Mouse (Mus musculus) midbrain, embryonic 12.5 days (tissue): ENCODE measurements around the gene Grik4. TPM values are rescaled to one million over a fixed set of nuclear protein-coding genes. Genes with fewer than 3 reads are reported as not detected.
A peak's percentile ranks its signal among the peaks of the same experiment; 100 is the strongest.

Experiments used
- ATAC-seq: fragments of 200-750 bp; cut with Nextera tagmentation; 2 replicates; pipeline ENCODE4 v1.8.0; 2017; ENCODE audit warnings: low read depth, moderate TSS enrichment, moderate library complexity; ENCODE audit not compliant: low FRiP score
- H3K27ac ChIP-seq: fragments of 300-500 bp; sonication (generic); replicated peaks from 2 replicates; pipeline ENCODE4 v1.5.1; 2016; ENCODE audit warnings: mild to moderate bottlenecking
- H3K27me3 ChIP-seq: fragments of 300-500 bp; sonication (generic); 2 replicates; pipeline ENCODE4 v1.6.1; 2016; ENCODE audit warnings: mild to moderate bottlenecking
- H3K36me3 ChIP-seq: fragments of 300-500 bp; sonication (generic); 2 replicates; pipeline ENCODE4 v1.6.1; 2016
- H3K4me1 ChIP-seq: fragments of 300-500 bp; sonication (generic); 2 replicates; pipeline ENCODE4 v1.6.1; 2016
- H3K4me2 ChIP-seq: fragments of 300-500 bp; sonication (generic); replicated peaks from 2 replicates; pipeline ENCODE4 v1.6.1; 2016; ENCODE audit warnings: mild to moderate bottlenecking, moderate library complexity
- H3K4me3 ChIP-seq: fragments of 300-500 bp; sonication (generic); 2 replicates; pipeline ENCODE4 v1.5.1; 2016; ENCODE audit warnings: mild to moderate bottlenecking
- H3K9ac ChIP-seq: fragments of 300-500 bp; sonication (generic); replicated peaks from 2 replicates; pipeline ENCODE4 v1.6.1; 2016; ENCODE audit warnings: mild to moderate bottlenecking, moderate library complexity
- H3K9me3 ChIP-seq: fragments of 300-500 bp; sonication (generic); 2 replicates; pipeline ENCODE4 v1.6.1; 2016; ENCODE audit warnings: mild to moderate bottlenecking
- WGBS: fragments of 180-500 bp; shearing (Covaris S2); methylation state at CpG from one replicate; pipeline ENCODE4 v1.1.7; 2016; 5-methylcytosine and 5-hydroxymethylcytosine counted together
- polyA plus RNA-seq: library from polyadenylated mRNA; unstranded; fragments of >200 nt; fragmentation: Nextera tagmentation; extraction: Ambion mirVana; gene quantifications from 2 replicates; pipeline ENCODE4 v1.2.1, GENCODE M21; 2016

Grik4 gene
- polyA plus RNA-seq, 1 experiment from 2014 or later: 3.6 TPM

DNA sequence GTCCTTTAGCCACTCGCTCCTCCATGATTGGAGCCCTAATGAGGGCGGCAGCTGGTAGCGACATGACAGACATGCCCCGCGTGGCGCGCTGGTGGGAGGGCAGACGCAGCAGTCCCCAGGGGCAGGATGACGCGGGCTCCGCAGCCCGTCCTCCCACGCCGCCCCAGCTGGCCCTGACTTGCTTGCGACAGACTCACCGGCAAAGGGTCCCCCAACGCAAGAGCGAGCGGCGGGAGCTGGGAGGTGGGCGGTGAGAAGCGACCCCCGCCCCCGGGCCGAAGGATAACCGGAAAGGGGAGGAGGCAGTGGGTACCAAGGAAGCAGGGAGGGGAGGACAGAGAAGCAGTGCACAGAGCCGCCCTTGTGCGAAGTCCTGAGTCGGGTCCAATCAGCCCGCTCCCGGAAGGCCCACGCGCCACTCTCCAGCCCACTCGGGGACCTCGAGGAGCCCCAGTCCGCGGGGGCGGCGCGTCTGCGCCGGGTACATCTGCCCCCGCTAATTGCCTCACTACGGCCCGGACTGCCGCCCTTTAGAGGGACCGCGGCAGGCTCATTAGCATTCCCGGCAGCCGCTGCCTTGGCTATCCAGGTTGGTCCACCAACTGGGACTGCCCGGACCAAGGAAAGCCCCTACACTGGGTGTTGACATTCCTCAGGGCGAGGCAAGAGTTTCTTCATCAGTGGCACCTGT, 46.8 kb downstream of the Grik4 start:
- H3K9ac ChIP-seq: peak overlapping the region; percentile 67
- peak; percentile 84 for ATAC-seq
- peaks cover 62% of the 10 kb centered on the region for H3K27me3 ChIP-seq
- H3K4me2 ChIP-seq: peak overlapping the region; percentile 97
- H3K4me3 ChIP-seq: peak overlapping the region; percentile 53
- H3K9me3 ChIP-seq: no peaks in the 10 kb centered on the region
- no peaks in the 10 kb centered on the region for H3K36me3 ChIP-seq
- peaks cover 31% of the 10 kb centered on the region for H3K4me1 ChIP-seq
- 0% methylated on average over 52 of the region's 52 CpGs for WGBS
- peak overlapping the region; percentile 87 for H3K27ac ChIP-seq

DNA sequence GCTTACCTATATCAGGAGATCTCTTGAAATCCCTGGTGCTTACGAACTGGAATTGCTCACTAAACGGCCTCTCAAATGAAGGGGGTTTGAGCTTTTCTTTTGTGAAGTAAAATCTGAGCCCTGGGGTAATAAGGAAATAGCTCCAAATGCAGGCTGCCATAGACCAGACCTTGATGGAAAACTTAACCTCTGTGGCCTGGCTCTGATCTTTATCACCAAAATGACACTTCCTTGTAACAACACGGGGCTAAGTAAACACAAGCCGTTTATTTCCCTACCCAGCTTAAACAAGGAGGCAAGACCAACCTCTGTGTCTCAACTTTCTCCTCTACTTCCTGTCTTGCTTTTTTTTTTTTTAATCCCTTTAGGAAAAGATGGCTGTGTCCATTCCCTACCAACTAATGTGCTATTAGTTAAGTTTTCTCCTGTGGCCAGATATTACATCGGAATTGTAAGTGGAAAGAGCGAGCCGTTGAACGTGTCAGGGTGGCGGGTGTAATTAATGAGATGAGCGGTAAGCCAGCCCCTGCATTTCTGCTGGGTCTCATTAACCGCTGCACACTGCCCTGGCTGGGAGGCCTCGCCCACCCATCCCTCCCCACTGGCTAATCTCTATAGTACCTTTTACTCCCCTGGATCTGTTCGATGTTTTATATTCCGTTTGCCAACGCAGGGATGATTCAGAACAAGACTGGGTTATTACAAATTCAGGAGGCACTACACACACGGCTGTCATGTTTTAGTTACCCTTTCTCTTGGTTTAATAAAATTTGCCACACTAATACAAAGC, 47.7 kb downstream of the Grik4 start:
- WGBS: 6% methylated on average over 16 of the region's 16 CpGs
- ATAC-seq: peak; percentile 29; the same call in 1 of the 2 replicates
- Histone ChIP-seq H3K4me2 (peak overlapping the region; percentile 97), H3K27me3 (peaks cover 57% of the 10 kb centered on the region), H3K9me3 (no peaks in the 10 kb centered on the region), H3K4me3 (peak overlapping the region; percentile 53), H3K36me3 (no peaks in the 10 kb centered on the region), H3K9ac (no peak overlapping the region), H3K27ac (peak overlapping the region; percentile 87), H3K4me1 (peaks cover 28% of the 10 kb centered on the region)

DNA sequence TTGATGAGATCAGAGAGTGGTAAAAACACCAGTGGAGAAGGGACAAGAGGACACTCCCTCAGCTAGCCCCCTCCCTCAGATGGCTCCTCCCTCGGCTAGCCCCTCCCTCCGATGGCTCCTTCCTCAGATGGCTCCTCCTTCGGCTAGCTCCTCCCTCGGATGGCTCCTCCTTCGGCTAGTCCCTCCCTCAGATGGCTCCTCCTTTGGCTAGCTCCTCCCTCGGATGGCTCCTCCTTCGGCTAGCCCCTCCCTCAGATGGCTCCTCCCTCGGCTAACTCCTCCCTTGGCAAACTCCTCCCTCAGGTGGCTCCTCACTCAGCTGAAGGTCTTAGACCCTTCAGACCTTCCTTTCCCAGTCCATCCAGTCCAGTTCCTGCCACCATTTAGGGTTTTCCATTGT, 51.5 kb downstream of the Grik4 start:
- no peak overlapping the region for H3K9ac ChIP-seq
- H3K27ac ChIP-seq: no peak overlapping the region
- H3K27me3 ChIP-seq: peaks cover 33% of the 10 kb centered on the region
- no peak overlapping the region for H3K4me3 ChIP-seq
- H3K4me2 ChIP-seq: no peak overlapping the region
- H3K9me3 ChIP-seq: no peaks in the 10 kb centered on the region
- WGBS: 92% methylated on average over 8 of the region's 8 CpGs
- H3K36me3 ChIP-seq: no peaks in the 10 kb centered on the region
- no peak for ATAC-seq
- H3K4me1 ChIP-seq: peaks cover 18% of the 10 kb centered on the region

DNA sequence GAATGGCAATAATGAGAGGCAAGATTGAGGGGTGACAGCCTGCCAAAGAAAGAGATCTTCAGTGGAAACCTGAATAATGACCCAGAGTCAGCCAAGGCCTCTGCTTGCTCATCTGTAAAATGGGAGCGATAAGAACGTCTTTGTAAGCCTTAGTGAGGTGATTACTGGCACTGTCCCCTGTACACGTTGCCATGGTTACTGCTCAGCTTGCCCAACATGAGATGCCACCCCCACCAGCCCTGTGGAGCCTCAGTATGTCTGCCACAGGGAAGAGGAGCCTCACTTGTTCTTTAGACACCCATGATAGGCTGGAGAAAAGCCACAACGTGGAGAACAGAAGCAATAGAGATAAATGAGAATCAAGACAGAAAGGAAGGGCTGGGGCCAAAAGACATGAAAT, 56.4 kb downstream of the Grik4 start:
- H3K4me2 ChIP-seq: no peak overlapping the region
- H3K9me3 ChIP-seq: no peaks in the 10 kb centered on the region
- H3K36me3 ChIP-seq: no peaks in the 10 kb centered on the region
- no peak overlapping the region for H3K9ac ChIP-seq
- H3K27ac ChIP-seq: no peak overlapping the region
- no peak for ATAC-seq
- peaks cover 12% of the 10 kb centered on the region for H3K4me1 ChIP-seq
- peaks cover 9% of the 10 kb centered on the region for H3K27me3 ChIP-seq
- WGBS: 71% methylated on average over 4 of the region's 4 CpGs
- no peak overlapping the region for H3K4me3 ChIP-seq

DNA sequence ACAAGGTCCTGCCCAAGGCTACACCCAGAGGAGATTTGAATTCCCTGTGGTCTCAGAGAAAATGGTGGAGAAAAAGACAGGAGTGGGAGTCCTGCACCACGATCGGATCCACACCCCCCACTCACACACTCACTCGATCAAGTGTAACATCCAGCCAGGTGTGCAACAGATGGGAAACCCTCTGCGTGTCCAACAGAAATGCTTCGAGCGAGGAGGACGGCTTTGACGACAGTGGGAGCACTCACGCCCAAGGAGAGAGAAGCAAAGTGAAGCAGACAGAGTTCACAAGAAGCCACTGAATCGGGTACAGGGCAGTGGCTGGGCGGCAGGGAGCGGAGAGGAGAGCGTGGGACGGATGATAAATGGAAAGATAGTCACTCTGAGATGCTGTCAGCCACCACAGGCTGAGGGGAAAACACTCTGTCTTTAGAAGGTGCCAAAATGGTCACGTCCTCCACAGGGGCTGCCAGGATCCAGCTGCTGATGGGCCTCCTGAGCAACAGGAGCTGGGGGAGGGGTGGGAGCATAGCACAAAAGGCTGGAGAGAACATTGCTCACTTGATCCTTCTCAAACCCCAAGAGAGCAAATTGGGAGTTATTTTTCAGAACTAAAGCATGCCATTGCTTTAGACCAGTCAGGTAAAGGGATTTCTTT, 58.1 kb downstream of the Grik4 start:
- WGBS: 61% methylated on average over 15 of the region's 15 CpGs
- no peak for ATAC-seq
- peaks cover 12% of the 10 kb centered on the region for H3K4me1 ChIP-seq
- H3K4me3 ChIP-seq: no peak overlapping the region
- no peaks in the 10 kb centered on the region for H3K9me3 ChIP-seq
- peaks cover 9% of the 10 kb centered on the region for H3K27me3 ChIP-seq
- no peak overlapping the region for H3K27ac ChIP-seq
- H3K36me3 ChIP-seq: no peaks in the 10 kb centered on the region
- H3K9ac ChIP-seq: no peak overlapping the region
- no peak overlapping the region for H3K4me2 ChIP-seq

DNA sequence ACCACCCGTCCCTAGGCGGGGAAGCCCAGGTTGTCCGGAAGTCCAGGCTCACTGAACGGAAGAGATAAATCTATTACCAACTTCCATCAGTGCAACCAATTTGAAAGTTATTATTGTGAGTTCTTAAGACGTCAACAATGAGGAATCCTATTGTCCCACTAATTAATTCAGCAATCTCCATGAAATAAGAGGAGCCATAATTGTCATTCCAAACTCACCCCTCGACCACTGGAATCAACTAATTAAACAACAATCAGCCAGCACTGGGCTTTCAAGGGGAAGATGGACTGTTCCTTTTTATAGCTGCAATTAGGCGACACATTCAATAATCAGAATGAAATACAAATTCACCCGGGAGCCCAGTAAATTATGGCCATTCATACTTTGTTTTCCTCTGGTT, 58.7 kb downstream of the Grik4 start:
- no peak overlapping the region for H3K9ac ChIP-seq
- H3K4me1 ChIP-seq: peaks cover 12% of the 10 kb centered on the region
- H3K27me3 ChIP-seq: peaks cover 3% of the 10 kb centered on the region
- H3K9me3 ChIP-seq: no peaks in the 10 kb centered on the region
- ATAC-seq: no peak
- H3K27ac ChIP-seq: no peak overlapping the region
- H3K36me3 ChIP-seq: no peaks in the 10 kb centered on the region
- H3K4me3 ChIP-seq: no peak overlapping the region
- 65% methylated on average over 8 of the region's 8 CpGs for WGBS
- no peak overlapping the region for H3K4me2 ChIP-seq

DNA sequence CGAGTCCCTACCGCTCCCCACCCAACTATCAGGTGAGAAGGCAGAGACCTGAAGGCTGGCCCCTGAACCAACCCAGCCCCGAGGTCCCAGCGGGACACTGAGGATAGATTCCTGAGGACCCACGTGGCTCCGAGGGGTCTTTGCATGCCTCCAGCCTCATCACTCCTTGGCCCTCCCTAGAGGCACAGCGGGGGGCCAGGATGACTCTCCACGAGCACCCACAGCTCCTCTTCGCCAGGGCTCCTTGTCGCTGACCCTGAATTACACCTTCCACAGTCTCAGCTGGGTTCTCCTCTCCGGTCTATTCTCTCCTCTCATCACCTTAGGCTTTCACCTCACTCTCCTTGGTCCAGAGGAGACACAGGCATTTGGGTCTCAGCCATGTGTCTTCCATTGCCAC, 59.2 kb downstream of the Grik4 start:
- Histone ChIP-seq H3K9me3 (no peaks in the 10 kb centered on the region), H3K4me3 (no peak overlapping the region), H3K27me3 (peaks cover 5% of the 10 kb centered on the region), H3K9ac (no peak overlapping the region), H3K4me1 (peaks cover 12% of the 10 kb centered on the region), H3K4me2 (no peak overlapping the region), H3K27ac (no peak overlapping the region), H3K36me3 (no peaks in the 10 kb centered on the region)
- WGBS: 79% methylated on average over 11 of the region's 11 CpGs
- no peak for ATAC-seq

DNA sequence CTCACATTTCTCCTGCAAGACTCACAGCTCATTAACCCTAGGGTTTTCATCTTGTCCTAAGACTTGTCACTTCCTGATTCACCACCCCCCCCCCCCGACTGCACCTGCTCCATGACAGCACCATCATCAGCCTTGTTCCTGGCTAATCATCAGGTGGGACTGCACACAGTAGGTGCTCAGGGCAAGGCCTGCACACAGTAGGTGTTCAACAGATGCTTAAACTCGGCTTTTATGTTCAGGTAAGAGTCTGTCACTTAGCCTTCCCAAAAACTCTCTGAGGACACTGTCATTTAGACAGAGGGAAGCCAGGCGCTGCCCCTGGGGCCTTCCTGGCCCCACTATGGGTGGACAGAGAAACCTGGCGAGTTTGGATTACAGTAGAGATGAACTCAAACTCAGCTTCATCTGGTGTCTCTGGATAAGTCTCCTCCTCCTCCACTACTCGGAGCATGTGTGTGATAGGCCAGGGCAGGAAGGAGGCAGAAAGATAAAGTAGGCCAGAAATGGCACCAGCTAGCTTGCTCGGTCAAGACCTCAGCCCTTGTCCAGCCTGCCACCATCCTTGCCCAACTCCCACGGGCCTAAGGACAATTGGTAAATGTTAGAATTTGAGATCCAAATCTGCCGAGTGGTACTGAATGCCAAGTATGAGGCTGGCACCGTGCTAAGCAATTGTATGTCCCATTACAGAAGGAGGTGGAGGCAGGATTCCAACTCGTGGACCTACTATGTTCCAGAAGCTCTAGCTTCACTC, 61.1 kb downstream of the Grik4 start:
- ATAC-seq: no peak
- Histone ChIP-seq H3K36me3 (no peaks in the 10 kb centered on the region), H3K4me2 (no peak overlapping the region), H3K9ac (no peak overlapping the region), H3K27me3 (peaks cover 4% of the 10 kb centered on the region; the same call in 1 of the 2 replicates), H3K4me1 (peaks cover 21% of the 10 kb centered on the region), H3K9me3 (no peaks in the 10 kb centered on the region), H3K4me3 (no peak overlapping the region), H3K27ac (no peak overlapping the region)
- 84% methylated on average over 10 of the region's 10 CpGs for WGBS

DNA sequence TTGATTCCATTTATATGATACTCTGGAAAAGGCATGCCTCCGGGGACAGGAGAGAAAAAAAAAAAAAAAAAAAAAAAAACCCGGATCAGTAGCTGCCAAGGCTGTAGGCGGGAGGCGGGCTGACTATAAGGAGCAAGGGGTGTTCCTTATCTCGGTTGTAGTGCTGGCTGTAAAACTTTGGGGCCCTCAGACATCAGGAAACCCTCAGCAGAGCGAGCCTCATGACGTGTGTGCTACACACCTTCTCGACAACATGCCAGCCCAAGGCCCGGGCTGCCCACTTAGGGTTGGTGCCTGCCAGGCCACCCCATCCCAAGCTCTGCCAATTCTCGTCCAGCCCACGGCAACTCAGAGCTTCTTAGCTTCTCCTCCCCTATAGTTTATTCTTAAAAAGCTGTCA, 62.0 kb downstream of the Grik4 start:
- Histone ChIP-seq H3K4me3 (no peak overlapping the region), H3K4me2 (no peak overlapping the region), H3K27me3 (peaks cover 4% of the 10 kb centered on the region; the same call in 1 of the 2 replicates), H3K9me3 (no peaks in the 10 kb centered on the region), H3K27ac (no peak overlapping the region), H3K36me3 (no peaks in the 10 kb centered on the region), H3K4me1 (peaks cover 23% of the 10 kb centered on the region), H3K9ac (no peak overlapping the region)
- no peak for ATAC-seq
- 55% methylated on average over 11 of the region's 11 CpGs for WGBS

DNA sequence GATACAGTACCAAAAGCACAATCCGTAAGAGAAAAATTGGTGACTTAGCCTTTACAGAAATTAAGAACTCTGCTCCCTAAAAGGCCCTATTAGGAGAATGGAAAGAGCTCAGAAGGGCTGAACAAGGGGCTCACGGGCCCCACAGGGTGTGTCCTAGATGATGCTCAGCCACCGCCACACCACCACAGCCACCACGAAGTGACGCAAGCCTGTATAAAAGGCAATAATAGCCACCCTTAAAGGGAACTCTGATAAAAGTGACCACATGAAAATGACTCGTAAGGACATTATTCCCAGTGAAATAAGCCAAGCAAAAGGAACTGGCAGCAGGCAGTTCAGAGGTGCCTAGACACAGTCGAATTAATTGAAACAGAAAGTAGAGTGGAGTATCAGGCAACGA, 63.3 kb downstream of the Grik4 start:
- H3K27me3 ChIP-seq: peaks cover 4% of the 10 kb centered on the region; the same call in 1 of the 2 replicates
- 65% methylated on average over 8 of the region's 8 CpGs for WGBS
- no peak for ATAC-seq

DNA sequence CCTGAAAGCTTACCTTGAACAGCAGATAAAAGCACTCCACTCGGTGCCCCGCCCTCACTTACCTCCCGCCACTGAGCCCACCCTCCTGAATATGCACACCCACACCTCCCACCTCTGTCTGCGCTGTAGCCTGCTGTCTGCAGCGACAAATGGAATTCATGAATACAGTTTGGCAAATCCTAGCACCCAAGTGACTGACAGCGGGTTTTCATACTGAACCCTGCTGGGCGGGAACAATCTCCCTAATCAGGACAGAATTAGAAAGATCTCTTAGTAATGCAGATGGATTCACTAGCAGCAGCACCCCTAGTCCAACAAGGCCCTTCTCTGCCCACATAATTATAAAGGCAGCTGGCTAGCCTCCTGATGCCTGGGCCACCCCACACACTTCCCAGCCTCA, 65.9 kb downstream of the Grik4 start:
- peaks cover 14% of the 10 kb centered on the region for H3K4me1 ChIP-seq
- WGBS: 18% methylated on average over 7 of the region's 7 CpGs
- no peak overlapping the region for H3K4me3 ChIP-seq
- no peaks in the 10 kb centered on the region for H3K36me3 ChIP-seq
- H3K9ac ChIP-seq: no peak overlapping the region
- H3K9me3 ChIP-seq: no peaks in the 10 kb centered on the region
- H3K27ac ChIP-seq: no peak overlapping the region
- H3K27me3 ChIP-seq: 0 out of 2 replicates have a peak, but pooled peaks cover 4% of the 10 kb centered on the region
- ATAC-seq: 0 out of 2 replicates have a peak, but pooled peaks have one; percentile 41
- H3K4me2 ChIP-seq: no peak overlapping the region

More for the DNA sequence above, 63.3 kb downstream of the Grik4 start:
- no peak overlapping the region for H3K27ac ChIP-seq
- no peak overlapping the region for H3K4me3 ChIP-seq
- no peak overlapping the region for H3K4me2 ChIP-seq
- H3K36me3 ChIP-seq: no peaks in the 10 kb centered on the region
- no peak overlapping the region for H3K9ac ChIP-seq
- no peaks in the 10 kb centered on the region for H3K9me3 ChIP-seq
- H3K4me1 ChIP-seq: peaks cover 15% of the 10 kb centered on the region
